Mouse (Mus musculus) heart, adult 2 months (tissue): ENCODE results near the gene Cramp1l. TPM values are rescaled to one million over a fixed set of nuclear protein-coding genes. Genes with fewer than 3 reads are reported as not detected.
A peak's percentile ranks its signal among the peaks of the same experiment; 100 is the strongest.

Experiments
- DNase-seq, 2 experiments: peaks; one replicate each; pipeline ENCODE4 v3.0.0; 2021
- H3K27ac ChIP-seq: fragments of 200-600 bp; 2 replicates; pipeline ENCODE4 v1.8.1; 2022
- H3K27me3 ChIP-seq: fragments of 200-500 bp; 2 replicates; pipeline ENCODE4 v1.6.1; 2012; ENCODE audit warnings: mild to moderate bottlenecking, low read length, inconsistent platforms, mixed read lengths; ENCODE audit not compliant: control insufficient read depth, insufficient read depth
- H3K36me3 ChIP-seq: fragments of 200-500 bp; 2 replicates; pipeline ENCODE4 v1.6.1; 2012; ENCODE audit warnings: low read length, inconsistent platforms; ENCODE audit not compliant: control insufficient read depth, insufficient read depth
- H3K4me1 ChIP-seq: fragments of 200-500 bp; 2 replicates; pipeline ENCODE4 v1.6.1; 2011; ENCODE audit warnings: low read length; ENCODE audit not compliant: control insufficient read depth, insufficient read depth
- H3K4me3 ChIP-seq: fragments of 200-600 bp; 2 replicates; pipeline ENCODE4 v1.8.1; 2022
- H3K79me2 ChIP-seq: fragments of 200-500 bp; replicated peaks from 2 replicates; pipeline ENCODE4 v1.6.1; 2012; ENCODE audit warnings: mild to moderate bottlenecking, inconsistent platforms, low read length, moderate library complexity, mixed read lengths; ENCODE audit not compliant: control insufficient read depth, insufficient read depth
- H3K9ac ChIP-seq: fragments of 200-500 bp; 2 replicates; pipeline ENCODE4 v1.6.1; 2012; ENCODE audit warnings: low read depth, mild to moderate bottlenecking, control low read depth, inconsistent platforms, low read length, mixed read lengths
- CTCF ChIP-seq: fragments of 200-600 bp; IDR thresholded peaks from 2 replicates; pipeline ENCODE4 v1.8.1; 2022; ENCODE audit warnings: antibody characterized with exemption, mild to moderate bottlenecking, moderate library complexity
- EP300 ChIP-seq: fragments of 200-500 bp; IDR thresholded peaks from 2 replicates; pipeline ENCODE4 v1.6.1; 2011; ENCODE audit warnings: low read depth, low read length, control low read depth; ENCODE audit not compliant: insufficient read depth
- POLR2A ChIP-seq: fragments of 200-500 bp; IDR thresholded peaks from 2 replicates; pipeline ENCODE4 v1.6.1; 2011; ENCODE audit warnings: mild to moderate bottlenecking, low read depth, low read length, control low read depth; ENCODE audit not compliant: insufficient read depth
- WGBS: fragments of 180-500 bp; shearing (Covaris S2); methylation state at CpG from one replicate; pipeline ENCODE4 v1.1.7; 2018; 5-methylcytosine and 5-hydroxymethylcytosine counted together
- intact Hi-C: fragments of 180-260 bp; cut with DNase I; formaldehyde crosslinking; loops from one replicate; pipeline ENCODE4 v1.15.1; 2025
- polyA plus RNA-seq: library from polyadenylated mRNA; depleted of rRNA; stranded (reverse); fragments of >200 nt; gene quantifications from 2 replicates; pipeline ENCODE4 v1.2.3, GENCODE M21; 2012
- total RNA-seq, 2 experiments: library from RNA; stranded (reverse); gene quantifications; 2 replicates each; pipeline ENCODE4 v1.2.3; 2021

The Cramp1l gene
- total and polyA plus RNA-seq, 3 experiments, result 9.4 to 9.8 (median 9.6) TPM

DNA sequence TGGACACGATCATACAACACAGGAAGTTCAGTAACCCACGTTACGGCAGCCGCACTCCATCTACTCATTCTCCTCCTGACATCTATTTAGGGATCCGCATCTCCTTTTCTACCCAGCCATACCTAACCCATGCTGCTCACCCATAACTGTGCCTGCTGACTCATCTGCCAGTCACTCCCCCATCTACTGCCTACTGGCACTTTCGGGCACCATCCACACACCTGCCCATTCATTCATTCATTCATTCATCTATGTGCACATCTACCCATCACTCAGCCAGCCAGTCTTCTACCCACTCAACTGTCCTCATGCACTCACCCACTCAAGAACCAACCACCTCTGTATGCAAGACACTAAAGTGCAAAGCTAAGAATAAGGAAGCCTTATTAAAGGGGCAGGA is 28.4 kb downstream of the Cramp1l start:
- H3K4me1 ChIP-seq, result no peaks in the 10 kb centered on the region
- H3K36me3 ChIP-seq, result peaks cover 2% of the 10 kb centered on the region; the same call in 1 of the 2 replicates
- H3K27ac ChIP-seq, result no peak overlapping the region
- TF ChIP-seq POLR2A (no peak), EP300 (no peak), CTCF (no peak)
- 90% methylated on average over 6 of the region's 6 CpGs for WGBS
- no peak overlapping the region for H3K9ac ChIP-seq
- DNase-seq, result no peak
- intact Hi-C loops, result no loop called here
- no peaks in the 10 kb centered on the region for H3K27me3 ChIP-seq
- no peak overlapping the region for H3K4me3 ChIP-seq
- H3K79me2 ChIP-seq, result no peaks in the 10 kb centered on the region

GRCm38 (mm10) chr17:24960852-24961715 is 54.5 kb downstream of the Cramp1l start:
- no peak for DNase-seq
- peak overlapping the region; percentile 29; the same call in 1 of the 2 replicates for H3K27ac ChIP-seq
- no peaks in the 10 kb centered on the region for H3K36me3 ChIP-seq
- intact Hi-C loops, result loop anchor here (1.0 to 2.0 kb wide), 2 partner anchors 24 to 56 kb away; partner anchors contain the start of gene Mapk8ip3
- TF ChIP-seq POLR2A (no peak; the same call in 1 of the 2 replicates), EP300 (no peak), CTCF (no peak)
- H3K27me3 ChIP-seq, result no peaks in the 10 kb centered on the region
- H3K79me2 ChIP-seq, result no peaks in the 10 kb centered on the region
- 16% methylated on average over 21 of the region's 21 CpGs for WGBS
- peak overlapping the region; percentile 32 for H3K9ac ChIP-seq
- H3K4me3 ChIP-seq, result peak overlapping the region; percentile 91
- peaks cover 3% of the 10 kb centered on the region; the same call in 1 of the 2 replicates for H3K4me1 ChIP-seq

- 1% methylated on average over 59 of the region's 59 CpGs for WGBS
- Histone ChIP-seq H3K27ac (peak within 1 kb of the TSS; percentile 73), H3K36me3 (no peaks in the 10 kb centered on the region), H3K9ac (peak within 1 kb of the TSS; percentile 80), H3K4me1 (peaks cover 3% of the 10 kb centered on the region; the same call in 1 of the 2 replicates), H3K79me2 (no peaks in the 10 kb centered on the region), H3K27me3 (no peaks in the 10 kb centered on the region), H3K4me3 (peak within 1 kb of the TSS; percentile 91)
- TF ChIP-seq POLR2A (no peak), CTCF (peak; percentile 54)
- intact Hi-C loops, result loop anchor here (1.0 to 2.0 kb wide), 2 partner anchors 23 to 57 kb away; partner anchors contain the start of gene Mapk8ip3
- peak; percentile 97 to 98 for DNase-seq
Observed at GRCm38 (mm10) chr17:24960135-24960851, 55.3 kb downstream of the Cramp1l start, which contains the start of gene Jpt2. Gene Jpt2, minus strand, starts transcription at chr17:24960689.

GRCm38 (mm10) chr17:24959371-24959770 is 56.2 kb downstream of the Cramp1l start:
- TF ChIP-seq EP300, result no peak
- no peak for TF ChIP-seq POLR2A
- TF ChIP-seq CTCF, result no peak
- WGBS, result 51% methylated on average over 8 of the region's 8 CpGs
- intact Hi-C loops, result no loop called here

DNA sequence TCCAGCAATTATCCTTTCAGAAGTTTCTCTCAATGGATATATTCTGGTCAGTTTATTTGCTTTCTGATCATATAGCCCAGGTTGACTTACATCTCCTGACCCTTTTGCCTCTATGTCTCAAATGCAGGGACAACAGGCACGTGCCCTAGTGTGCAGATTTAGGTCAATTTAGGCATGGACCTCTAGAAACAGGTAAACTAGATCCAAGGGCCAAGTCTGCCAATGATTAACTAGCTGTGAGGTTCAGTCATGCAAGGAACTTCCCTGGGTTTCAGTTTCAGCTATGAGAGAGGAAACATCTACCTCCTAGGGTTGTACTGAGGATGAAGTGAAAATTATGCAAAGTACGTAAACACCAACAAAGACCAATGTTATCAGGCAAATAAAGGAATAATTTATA is 62.3 kb downstream of the Cramp1l start:
- TF ChIP-seq CTCF (no peak), EP300 (no peak), POLR2A (no peak)
- no peak overlapping the region for H3K9ac ChIP-seq
- 99% methylated on average over 2 of the region's 2 CpGs for WGBS
- no peaks in the 10 kb centered on the region for H3K36me3 ChIP-seq
- H3K27ac ChIP-seq, result no peak overlapping the region
- intact Hi-C loops, result no loop called here
- H3K27me3 ChIP-seq, result no peaks in the 10 kb centered on the region
- H3K4me3 ChIP-seq, result no peak overlapping the region
- no peaks in the 10 kb centered on the region for H3K4me1 ChIP-seq
- no peak for DNase-seq
- H3K79me2 ChIP-seq, result no peaks in the 10 kb centered on the region

More at GRCm38 (mm10) chr17:24959371-24959770, 56.2 kb downstream of the Cramp1l start:
- no peak overlapping the region for H3K27ac ChIP-seq
- peak overlapping the region; percentile 91; the same call in 1 of the 2 replicates for H3K4me3 ChIP-seq
- no peaks in the 10 kb centered on the region for H3K27me3 ChIP-seq
- H3K79me2 ChIP-seq, result no peaks in the 10 kb centered on the region
- no peak for DNase-seq
- H3K4me1 ChIP-seq, result peaks cover 3% of the 10 kb centered on the region; the same call in 1 of the 2 replicates
- no peaks in the 10 kb centered on the region for H3K36me3 ChIP-seq
- peak overlapping the region; percentile 52 for H3K9ac ChIP-seq

GRCm38 (mm10) chr17:24950671-24951070 is 64.9 kb downstream of the Cramp1l start:
- Histone ChIP-seq H3K79me2 (no peaks in the 10 kb centered on the region), H3K4me3 (no peak overlapping the region), H3K9ac (no peak overlapping the region), H3K36me3 (no peaks in the 10 kb centered on the region), H3K27me3 (no peaks in the 10 kb centered on the region), H3K27ac (no peak overlapping the region), H3K4me1 (no peaks in the 10 kb centered on the region)
- intact Hi-C loops, result no loop called here
- no peak for DNase-seq
- 84% methylated on average over 2 of the region's 2 CpGs for WGBS
- TF ChIP-seq CTCF, result no peak
- no peak for TF ChIP-seq POLR2A
- no peak for TF ChIP-seq EP300
